Mouse (Mus musculus) kidney, postnatal 0 days (tissue): Measurements from ENCODE around the gene Adat1. TPM values are rescaled to one million over a fixed set of nuclear protein-coding genes. Genes with fewer than 3 reads are reported as not detected.

Experiments
- ATAC-seq: fragments of 200-750 bp; cut with Nextera tagmentation; replicated peaks from 2 replicates; pipeline ENCODE4 v1.8.0; 2017; ENCODE audit warnings: low read depth, moderate number of reproducible peaks, moderate TSS enrichment, moderate library complexity; ENCODE audit not compliant: low FRiP score
- DNase-seq: peaks from one replicate; pipeline ENCODE4 v3.0.0-alpha.2; 2016; ENCODE audit warnings: low spot score
- H3K27ac ChIP-seq: fragments of 300-500 bp; sonication (generic); 2 replicates; pipeline ENCODE4 v1.5.1; 2014; ENCODE audit warnings: mild to moderate bottlenecking
- H3K27me3 ChIP-seq: fragments of 300-500 bp; sonication (generic); 2 replicates; pipeline ENCODE4 v1.6.1; 2014; ENCODE audit warnings: low read length, mixed read lengths; ENCODE audit not compliant: insufficient read depth
- H3K36me3 ChIP-seq: fragments of 300-500 bp; sonication (generic); 2 replicates; pipeline ENCODE4 v1.6.1; 2014; ENCODE audit warnings: low read length, mixed read lengths; ENCODE audit not compliant: insufficient read depth
- H3K4me1 ChIP-seq: fragments of 300-500 bp; sonication (generic); replicated peaks from 2 replicates; pipeline ENCODE4 v1.6.1; 2014; ENCODE audit warnings: antibody characterized with exemption, low read length, mixed read lengths; ENCODE audit not compliant: insufficient read depth
- H3K4me2 ChIP-seq: fragments of 300-500 bp; sonication (generic); 2 replicates; pipeline ENCODE4 v1.6.1; 2014; ENCODE audit warnings: mild to moderate bottlenecking, low read length, moderate library complexity, mixed read lengths
- H3K4me3 ChIP-seq: fragments of 300-500 bp; sonication (generic); replicated peaks from 2 replicates; pipeline ENCODE4 v1.5.1; 2014; ENCODE audit warnings: low read depth, low read length
- H3K9ac ChIP-seq: fragments of 300-500 bp; sonication (generic); 2 replicates; pipeline ENCODE4 v1.6.1; 2014; ENCODE audit warnings: low read depth, low read length
- H3K9me3 ChIP-seq: fragments of 300-500 bp; sonication (generic); replicated peaks from 2 replicates; pipeline ENCODE4 v1.6.1; 2016; ENCODE audit warnings: low read length, inconsistent platforms, mixed read lengths
- CTCF ChIP-seq: IDR thresholded peaks from 2 replicates; pipeline ENCODE4 v1.5.1; 2016; ENCODE audit warnings: antibody characterized with exemption, low read depth, mild to moderate bottlenecking, moderate library complexity
- WGBS: fragments of 180-500 bp; shearing (Covaris S2); extraction: QIAGEN DNeasy Blood & Tissue Kit; methylation state at CpG from one replicate; pipeline ENCODE4 v1.1.7; 2014; 5-methylcytosine and 5-hydroxymethylcytosine counted together
- polyA plus RNA-seq: library from polyadenylated mRNA; unstranded; fragments of >200 nt; fragmentation: Nextera tagmentation; extraction: Ambion mirVana; gene quantifications from 2 replicates; pipeline ENCODE4 v1.2.1, GENCODE M21; 2015

The Adat1 gene
- polyA plus RNA-seq, 1 experiment from 2014 or later = 5.3 TPM

DNA sequence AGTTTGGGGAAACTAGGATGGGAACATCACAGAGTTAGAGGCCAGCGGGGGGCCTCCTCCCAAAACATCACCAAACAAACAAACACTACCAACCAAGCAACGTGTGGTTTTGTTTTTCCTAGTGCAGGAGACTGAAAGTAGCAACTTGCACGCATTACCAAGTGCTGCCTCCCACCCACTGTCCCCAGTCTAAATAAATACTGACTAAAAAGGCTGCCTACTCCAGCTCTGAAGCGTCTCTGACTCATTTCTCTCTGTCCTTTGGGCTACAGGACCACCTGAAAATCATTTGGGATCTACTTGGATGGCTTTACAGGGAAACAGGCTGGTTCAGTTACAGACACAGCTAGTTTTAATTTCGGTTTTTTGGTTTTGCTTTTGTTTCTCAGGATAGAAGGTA, 27.8 kb downstream of the Adat1 start:
- Histone ChIP-seq H3K27me3 (no peaks in the 10 kb centered on the region), H3K4me1 (no peaks in the 10 kb centered on the region), H3K36me3 (no peaks in the 10 kb centered on the region), H3K9me3 (no peaks in the 10 kb centered on the region), H3K27ac (no peak overlapping the region), H3K4me3 (no peak overlapping the region), H3K9ac (no peak overlapping the region), H3K4me2 (no peak overlapping the region)
- no peak for ATAC-seq
- TF ChIP-seq CTCF = no peak
- WGBS = 50% methylated on average over 5 of the region's 5 CpGs
- DNase-seq = no peak

DNA sequence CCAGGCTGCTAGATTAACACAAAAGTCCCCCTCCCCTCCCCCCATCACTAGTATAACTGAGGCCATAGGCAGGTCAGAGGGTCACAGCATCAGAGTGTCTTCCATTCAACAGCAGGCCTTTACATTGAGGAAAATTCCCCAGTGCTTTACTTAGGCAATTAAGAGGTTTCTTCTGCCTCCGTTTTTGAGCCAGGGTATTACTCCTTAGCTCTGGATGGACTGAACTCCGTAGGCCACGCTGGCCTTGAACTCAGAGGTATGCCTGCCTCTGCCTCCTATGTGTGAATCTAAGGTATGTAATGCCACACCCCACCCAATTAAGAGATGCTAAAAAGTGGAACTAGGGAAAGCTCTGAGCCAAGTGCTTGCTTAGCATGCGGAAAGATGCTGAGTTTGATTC, 28.6 kb downstream of the Adat1 start:
- Histone ChIP-seq H3K27me3 (no peaks in the 10 kb centered on the region), H3K27ac (no peak overlapping the region), H3K4me2 (no peak overlapping the region), H3K9me3 (no peaks in the 10 kb centered on the region), H3K9ac (no peak overlapping the region), H3K36me3 (0 out of 2 replicates have a peak, but pooled peaks cover 2% of the 10 kb centered on the region), H3K4me3 (no peak overlapping the region), H3K4me1 (no peaks in the 10 kb centered on the region)
- no peak for ATAC-seq
- no peak for DNase-seq
- 91% methylated on average over 4 of the region's 4 CpGs for WGBS
- TF ChIP-seq CTCF = no peak

DNA sequence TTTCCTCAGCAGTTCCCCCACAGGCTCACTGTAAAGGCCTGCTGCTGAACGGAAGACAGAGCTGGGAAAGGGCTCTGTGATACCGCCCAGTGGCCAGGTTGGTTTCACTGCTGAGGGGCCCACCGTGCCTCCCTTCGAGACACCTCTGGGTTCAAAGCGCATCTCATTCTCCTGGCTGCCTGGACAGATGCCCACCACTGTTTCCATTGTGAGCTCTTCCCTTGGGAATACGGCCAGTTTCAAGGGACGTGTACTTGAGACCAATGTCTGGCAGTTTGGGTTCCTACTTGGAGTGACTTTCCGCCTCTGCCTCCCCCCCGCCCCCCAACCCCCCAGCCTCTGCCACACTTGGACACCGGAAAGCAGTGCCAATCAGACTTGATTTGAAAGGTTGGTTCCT, 29.0 kb downstream of the Adat1 start:
- WGBS = 82% methylated on average over 10 of the region's 10 CpGs
- H3K4me2 ChIP-seq = no peak overlapping the region
- no peak for TF ChIP-seq CTCF
- H3K9ac ChIP-seq = no peak overlapping the region
- H3K9me3 ChIP-seq = no peaks in the 10 kb centered on the region
- no peak overlapping the region for H3K4me3 ChIP-seq
- H3K4me1 ChIP-seq = no peaks in the 10 kb centered on the region
- 0 out of 2 replicates have a peak, but pooled peaks cover 2% of the 10 kb centered on the region for H3K36me3 ChIP-seq
- H3K27ac ChIP-seq = no peak overlapping the region
- no peak for ATAC-seq
- H3K27me3 ChIP-seq = no peaks in the 10 kb centered on the region
- no peak for DNase-seq

DNA sequence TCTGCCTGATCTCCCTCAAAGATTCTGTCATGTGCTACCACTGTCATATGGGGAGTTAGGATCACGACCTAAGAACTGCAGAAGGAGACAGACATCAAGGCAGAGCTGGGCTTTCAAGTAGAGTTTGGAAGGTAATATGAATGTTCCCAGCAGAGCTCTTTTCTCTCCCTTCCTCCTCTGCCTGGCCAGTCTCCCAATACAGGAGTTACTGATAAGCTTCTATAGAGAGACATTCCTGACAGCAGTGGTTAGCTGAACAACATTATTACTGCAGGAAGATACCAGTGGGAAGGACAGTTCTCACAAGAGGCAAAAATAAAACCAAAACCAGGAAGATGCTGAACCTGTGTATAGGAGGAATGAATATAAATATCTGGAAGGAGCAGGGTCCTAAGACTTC, 29.5 kb downstream of the Adat1 start:
- no peak overlapping the region for H3K4me3 ChIP-seq
- TF ChIP-seq CTCF = no peak
- no peaks in the 10 kb centered on the region for H3K27me3 ChIP-seq
- 68% methylated on average over 1 of the region's 1 CpGs for WGBS
- DNase-seq (no peak), ATAC-seq (no peak)
- H3K9me3 ChIP-seq = no peaks in the 10 kb centered on the region
- H3K36me3 ChIP-seq = 0 out of 2 replicates have a peak, but pooled peaks cover 5% of the 10 kb centered on the region
- H3K27ac ChIP-seq = no peak overlapping the region
- H3K4me1 ChIP-seq = no peaks in the 10 kb centered on the region
- no peak overlapping the region for H3K9ac ChIP-seq
- H3K4me2 ChIP-seq = no peak overlapping the region

DNA sequence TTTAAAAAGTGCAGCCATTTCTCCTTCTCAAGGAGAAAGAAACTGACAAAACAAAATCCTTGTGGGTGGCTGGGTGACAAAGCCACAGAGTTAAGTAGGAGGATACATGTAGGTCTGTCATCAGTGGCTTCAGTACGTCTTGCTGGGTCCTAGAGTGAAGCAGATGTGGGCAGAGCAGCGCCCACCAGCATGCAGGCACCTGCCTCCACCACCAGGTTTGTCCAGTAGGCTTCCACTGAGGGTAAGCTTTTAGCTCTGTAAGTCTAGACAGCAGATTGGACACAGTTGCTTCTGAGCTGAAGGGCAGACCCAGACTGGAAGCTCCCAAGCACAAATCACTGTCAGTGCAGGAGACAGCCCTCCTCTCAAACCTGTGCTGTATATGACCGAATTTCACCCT, 30.8 kb downstream of the Adat1 start:
- H3K36me3 ChIP-seq = peaks cover 17% of the 10 kb centered on the region; the same call in 1 of the 2 replicates
- no peak overlapping the region for H3K27ac ChIP-seq
- ATAC-seq (0 out of 2 replicates have a peak, but pooled peaks have one; percentile 38), DNase-seq (peak; percentile 10)
- 60% methylated on average over 3 of the region's 3 CpGs for WGBS
- no peak overlapping the region for H3K4me3 ChIP-seq
- H3K4me1 ChIP-seq = no peaks in the 10 kb centered on the region
- H3K4me2 ChIP-seq = no peak overlapping the region
- TF ChIP-seq CTCF = no peak; the same call in 1 of the 2 replicates
- no peaks in the 10 kb centered on the region for H3K9me3 ChIP-seq
- H3K27me3 ChIP-seq = no peaks in the 10 kb centered on the region
- H3K9ac ChIP-seq = no peak overlapping the region

DNA sequence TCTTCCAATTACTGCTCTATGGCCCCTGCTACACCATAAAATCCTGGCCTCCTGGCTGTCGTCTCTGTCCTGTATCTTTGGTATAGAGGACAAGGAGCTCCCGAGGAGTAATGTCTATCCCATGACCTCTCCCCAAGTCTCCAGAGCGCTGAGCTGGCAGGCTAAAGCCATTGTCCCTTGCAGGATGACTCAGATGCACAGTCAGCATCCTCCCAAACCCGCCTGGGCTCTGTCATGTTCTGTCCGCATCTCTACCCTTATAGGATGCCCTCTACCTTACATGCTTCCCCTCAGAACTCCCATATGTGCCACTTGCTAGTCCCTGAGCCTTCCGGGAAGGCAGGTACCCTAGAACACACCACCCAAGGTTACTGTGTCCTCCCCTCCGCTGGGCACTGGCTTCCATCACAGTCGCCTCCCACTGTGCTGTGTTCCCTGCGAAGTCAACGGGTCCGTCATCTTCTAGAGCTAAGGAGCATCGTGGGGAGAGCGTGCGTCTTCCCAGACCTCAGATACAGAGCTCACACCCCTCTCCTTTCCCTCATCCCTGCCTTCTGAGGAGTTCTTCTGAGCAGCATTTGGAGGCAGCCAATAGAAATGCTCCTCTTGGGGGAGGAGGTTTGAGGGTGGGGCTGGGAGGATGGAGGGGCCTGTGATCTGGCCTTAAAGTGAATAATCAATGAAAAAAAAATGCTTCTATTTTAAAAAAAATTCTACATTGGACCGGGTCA, 31.3 kb downstream of the Adat1 start:
- WGBS = 77% methylated on average over 15 of the region's 15 CpGs
- Histone ChIP-seq H3K27ac (no peak overlapping the region), H3K4me3 (no peak overlapping the region), H3K4me1 (no peaks in the 10 kb centered on the region), H3K36me3 (peaks cover 22% of the 10 kb centered on the region; the same call in 1 of the 2 replicates), H3K27me3 (no peaks in the 10 kb centered on the region), H3K9me3 (no peaks in the 10 kb centered on the region), H3K9ac (no peak overlapping the region), H3K4me2 (no peak overlapping the region)
- DNase-seq = no peak
- ATAC-seq = no peak
- no peak for TF ChIP-seq CTCF
